Mouse (Mus musculus): ENCODE data around the gene Lrba.

GRCm38 (mm10) chr3:86268074-86268702, 43.7 kb downstream of the Lrba start:
- no peak for TF ChIP-seq E2F4 (IDR thresholded peaks at IDR 0.05; ENCODE audit: insufficient read depth)
- no peak for TF ChIP-seq POLR2A (IDR thresholded peaks at IDR 0.05; ENCODE audit: insufficient read length, low read depth)
- no peak for TF ChIP-seq POLR2AphosphoS2 (IDR thresholded peaks at IDR 0.05; ENCODE audit: insufficient read length, low read depth)
- no peak for TF ChIP-seq MYOG (IDR thresholded peaks at IDR 0.05; ENCODE audit: control insufficient read depth in 1 of 3, insufficient read depth in 1 of 3, insufficient read length in 2 of 3, low read depth in 2 of 3)
- no peak for TF ChIP-seq TCF3 (IDR thresholded peaks at IDR 0.05; ENCODE audit: insufficient read length, low read depth)
- no peak for TF ChIP-seq USF1 (IDR thresholded peaks at IDR 0.05; ENCODE audit: low read depth)
